Mouse (Mus musculus) liver, embryonic 16.5 days (tissue): ENCODE data around the gene Zfp36l2. TPM values are rescaled to one million over a fixed set of nuclear protein-coding genes. Genes with fewer than 3 reads are reported as not detected.
"Not testable (repeated sequence)": the region's sequence is repeated elsewhere in the genome, so short reads cannot be mapped to it uniquely, and the experiment has no call there.

Experiments
- ATAC-seq: fragments of 200-750 bp; cut with Nextera tagmentation; 2 replicates; pipeline ENCODE4 v1.8.0; 2017; ENCODE audit warnings: low read depth, mild to moderate bottlenecking, moderate number of reproducible peaks, moderate library complexity
- H3K27ac ChIP-seq: fragments of 300-500 bp; sonication (generic); 2 replicates; pipeline ENCODE4 v1.5.1; 2014; ENCODE audit warnings: mild to moderate bottlenecking, low read length
- H3K27me3 ChIP-seq: fragments of 300-500 bp; sonication (generic); 2 replicates; pipeline ENCODE4 v1.6.1; 2014; ENCODE audit warnings: low read depth, low read length, mixed read lengths; ENCODE audit not compliant: control insufficient read depth, insufficient read depth
- H3K36me3 ChIP-seq: fragments of 300-500 bp; sonication (generic); 2 replicates; pipeline ENCODE4 v1.6.1; 2014; ENCODE audit warnings: mild to moderate bottlenecking; ENCODE audit not compliant: control insufficient read depth, insufficient read depth
- H3K4me1 ChIP-seq: fragments of 300-500 bp; sonication (generic); 2 replicates; pipeline ENCODE4 v1.6.1; 2014; ENCODE audit warnings: low read depth, low read length, mixed read lengths; ENCODE audit not compliant: control insufficient read depth
- H3K4me2 ChIP-seq: fragments of 300-500 bp; sonication (generic); 2 replicates; pipeline ENCODE4 v1.6.1; 2014; ENCODE audit warnings: low read depth, low read length, mixed read lengths
- H3K4me3 ChIP-seq: fragments of 300-500 bp; sonication (generic); 2 replicates; pipeline ENCODE4 v1.5.1; 2014; ENCODE audit warnings: low read depth, mild to moderate bottlenecking, low read length
- H3K9ac ChIP-seq: fragments of 300-500 bp; sonication (generic); 2 replicates; pipeline ENCODE4 v1.6.1; 2014; ENCODE audit warnings: low read depth, low read length
- H3K9me3 ChIP-seq: fragments of 300-500 bp; sonication (generic); replicated peaks from 2 replicates; pipeline ENCODE4 v1.6.1; 2016; ENCODE audit warnings: low read length; ENCODE audit not compliant: control insufficient read depth
- WGBS: fragments of 180-500 bp; shearing (Covaris S2); extraction: QIAGEN DNeasy Blood & Tissue Kit; methylation state at CpG from one replicate; pipeline ENCODE4 v1.1.7; 2014; ENCODE audit not compliant: insufficient replicate concordance; 5-methylcytosine and 5-hydroxymethylcytosine counted together
- polyA plus RNA-seq: library from polyadenylated mRNA; unstranded; fragments of >200 nt; fragmentation: Nextera tagmentation; extraction: Ambion mirVana; gene quantifications from 2 replicates; pipeline ENCODE4 v1.2.1, GENCODE M21; 2015

The Zfp36l2 gene
- polyA plus RNA-seq, 1 experiment from 2014 or later, result 4.6 TPM

DNA sequence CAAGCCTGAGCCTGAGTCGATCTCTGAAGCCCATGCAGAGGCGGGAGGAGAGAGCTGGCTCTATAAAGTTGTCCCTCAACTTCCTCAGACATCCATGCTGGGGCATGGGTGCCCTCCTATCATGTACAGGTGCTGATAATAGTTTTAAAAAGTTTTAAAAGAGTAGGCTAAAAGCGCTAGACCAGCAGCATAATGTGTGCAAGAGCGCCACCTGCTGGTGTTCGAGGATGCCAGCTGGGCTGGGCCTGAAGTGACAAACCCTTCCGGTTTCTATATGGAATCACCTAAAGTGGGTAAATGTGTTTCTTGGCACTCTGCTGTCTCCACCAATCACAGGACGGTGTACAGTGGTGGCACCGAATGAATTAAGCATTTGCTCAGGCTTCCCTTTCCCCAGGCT is 3.1 kb upstream of the Zfp36l2 start:
- Histone ChIP-seq H3K9ac (no peak overlapping the region), H3K4me3 (no peak overlapping the region), H3K4me1 (peaks cover 30% of the 10 kb centered on the region), H3K27ac (no peak overlapping the region), H3K4me2 (no peak overlapping the region), H3K27me3 (no peaks in the 10 kb centered on the region), H3K9me3 (no peaks in the 10 kb centered on the region), H3K36me3 (no peaks in the 10 kb centered on the region; the same call in 1 of the 2 replicates)
- WGBS, result 11% methylated on average over 8 of the region's 8 CpGs
- ATAC-seq, result no peak

GRCm38 (mm10) chr17:84189127-84189854 is 1.5 kb upstream of the Zfp36l2 start:
- Histone ChIP-seq H3K4me1 (peaks cover 30% of the 10 kb centered on the region), H3K9ac (peak overlapping the region; percentile 78), H3K36me3 (no peaks in the 10 kb centered on the region; the same call in 1 of the 2 replicates), H3K27ac (peak overlapping the region; percentile 96), H3K4me3 (peak overlapping the region; percentile 80), H3K4me2 (peak overlapping the region; percentile 97), H3K9me3 (no peaks in the 10 kb centered on the region), H3K27me3 (no peaks in the 10 kb centered on the region)
- 80% methylated on average over 5 of the region's 5 CpGs for WGBS
- no peak for ATAC-seq

DNA sequence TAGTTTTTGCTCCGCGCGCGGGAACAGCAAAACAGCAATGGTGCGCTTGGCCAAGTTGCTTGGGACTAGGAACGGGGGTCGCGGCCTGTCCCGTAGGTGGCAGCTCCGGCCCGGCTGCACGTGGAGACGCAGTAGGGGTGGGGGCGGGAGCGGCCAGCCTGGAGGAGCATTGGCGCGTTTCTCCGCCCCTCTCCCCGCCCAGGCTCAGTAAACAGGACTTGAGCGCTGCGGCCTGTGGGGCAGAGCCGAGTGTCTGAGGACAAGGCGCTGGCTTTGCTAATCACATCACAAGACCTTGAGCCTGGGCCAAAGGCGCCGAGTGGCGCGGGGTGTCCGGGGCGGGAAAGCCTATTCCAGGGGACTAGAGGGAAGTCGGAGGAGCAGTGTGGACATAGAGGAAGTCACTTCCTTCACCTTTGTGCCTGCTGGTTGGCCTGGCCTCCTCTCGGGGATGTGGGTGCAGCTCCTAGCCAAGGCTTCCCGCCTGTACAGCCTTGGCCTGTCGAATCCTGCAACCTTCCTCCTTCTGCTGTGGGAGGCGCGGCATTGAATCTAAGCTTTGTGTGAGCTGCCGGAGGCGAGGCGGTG is 721 bp upstream of the Zfp36l2 start:
- H3K4me1 ChIP-seq, result peaks cover 32% of the 10 kb centered on the region
- H3K4me2 ChIP-seq, result peak overlapping the region; percentile 97
- H3K27me3 ChIP-seq, result no peaks in the 10 kb centered on the region
- peak; percentile 74 for ATAC-seq
- H3K4me3 ChIP-seq, result peak overlapping the region; percentile 80
- under 1% methylated on average over 38 of the region's 38 CpGs for WGBS
- no peaks in the 10 kb centered on the region; the same call in 1 of the 2 replicates for H3K36me3 ChIP-seq
- H3K27ac ChIP-seq, result peak overlapping the region; percentile 96
- H3K9ac ChIP-seq, result peak overlapping the region; percentile 78
- no peaks in the 10 kb centered on the region for H3K9me3 ChIP-seq

- H3K4me1 ChIP-seq, result peaks cover 44% of the 10 kb centered on the region
- not testable (repeated sequence) for H3K9me3 ChIP-seq, H3K36me3 ChIP-seq, H3K27me3 ChIP-seq
- peak overlapping the region; percentile 96 for H3K27ac ChIP-seq
- peak overlapping the region; percentile 82 for H3K4me3 ChIP-seq
- H3K9ac ChIP-seq, result peak overlapping the region; percentile 90
- 0% methylated on average over 8 of the region's 37 CpGs for WGBS
- H3K4me2 ChIP-seq, result peak overlapping the region; percentile 97
- ATAC-seq, result peak; percentile 14
These were observed 483 bp downstream of the Zfp36l2 start for GRCm38 (mm10) chr17:84187264-84187663.

GRCm38 (mm10) chr17:84186451-84187202 is 1.1 kb downstream of the Zfp36l2 start:
- no peak for ATAC-seq
- H3K36me3 ChIP-seq, result no peaks in the 10 kb centered on the region; the same call in 1 of the 2 replicates
- H3K27me3 ChIP-seq, result no peaks in the 10 kb centered on the region
- peaks cover 50% of the 10 kb centered on the region for H3K4me1 ChIP-seq
- peak overlapping the region; percentile 97 for H3K4me2 ChIP-seq
- no peaks in the 10 kb centered on the region for H3K9me3 ChIP-seq
- H3K9ac ChIP-seq, result peak overlapping the region; percentile 90
- peak overlapping the region; percentile 90 for H3K27ac ChIP-seq
- peak overlapping the region; percentile 82 for H3K4me3 ChIP-seq
- WGBS, result under 1% methylated on average over 80 of the region's 80 CpGs

GRCm38 (mm10) chr17:84185581-84186450 is 1.9 kb downstream of the Zfp36l2 start:
- Histone ChIP-seq H3K4me2 (peak overlapping the region; percentile 97), H3K36me3 (no peaks in the 10 kb centered on the region; the same call in 1 of the 2 replicates), H3K27me3 (no peaks in the 10 kb centered on the region), H3K9me3 (no peaks in the 10 kb centered on the region), H3K27ac (peak overlapping the region; percentile 90), H3K4me1 (peaks cover 56% of the 10 kb centered on the region), H3K9ac (peak overlapping the region; percentile 90), H3K4me3 (peak overlapping the region; percentile 82)
- under 1% methylated on average over 103 of the region's 108 CpGs for WGBS
- peak; percentile 2; the same call in 1 of the 2 replicates for ATAC-seq

DNA sequence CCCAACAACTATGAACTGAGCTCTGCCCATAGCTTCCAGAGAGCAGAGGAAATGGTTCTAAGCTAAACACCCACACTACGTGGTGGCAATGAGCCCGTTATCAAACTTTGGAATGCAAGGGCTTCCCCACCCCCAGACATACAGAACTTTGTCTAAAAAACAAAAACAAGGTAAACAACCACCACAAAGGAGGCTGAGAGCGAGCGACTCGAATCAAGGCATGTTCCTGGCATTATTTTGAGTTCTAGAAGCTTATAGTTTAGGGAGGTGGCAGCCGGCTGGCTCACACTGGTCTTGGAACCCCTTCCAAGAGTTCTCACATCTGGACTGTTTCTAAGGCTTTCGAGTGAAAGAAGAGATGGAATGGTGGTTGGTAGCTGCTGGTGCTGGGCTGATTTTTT is 2.7 kb downstream of the Zfp36l2 start:
- Histone ChIP-seq H3K4me3 (peak overlapping the region; percentile 82), H3K27me3 (no peaks in the 10 kb centered on the region), H3K9ac (peak overlapping the region; percentile 90), H3K4me1 (peaks cover 56% of the 10 kb centered on the region), H3K9me3 (no peaks in the 10 kb centered on the region), H3K27ac (peak overlapping the region; percentile 90), H3K36me3 (no peaks in the 10 kb centered on the region; the same call in 1 of the 2 replicates), H3K4me2 (peak overlapping the region; percentile 97)
- under 1% methylated on average over 7 of the region's 7 CpGs for WGBS
- no peak for ATAC-seq

- H3K9me3 ChIP-seq, result no peaks in the 10 kb centered on the region
- ATAC-seq, result peak; percentile 45
- peaks cover 40% of the 10 kb centered on the region for H3K4me1 ChIP-seq
- peak overlapping the region; percentile 68 for H3K4me2 ChIP-seq
- peak overlapping the region; percentile 55 for H3K9ac ChIP-seq
- no peaks in the 10 kb centered on the region; the same call in 1 of the 2 replicates for H3K36me3 ChIP-seq
- WGBS, result 1% methylated on average over 12 of the region's 12 CpGs
- no peaks in the 10 kb centered on the region for H3K27me3 ChIP-seq
- H3K27ac ChIP-seq, result peak overlapping the region; percentile 92
- H3K4me3 ChIP-seq, result peak overlapping the region; percentile 49
These were observed 4.4 kb downstream of the Zfp36l2 start for GRCm38 (mm10) chr17:84183291-84183781.
